Mouse (Mus musculus) cerebellum, adult 9-10 months (tissue): ENCODE measurements around the gene Ubr4.

Source experiments
- DNase-seq: peaks from one replicate; pipeline ENCODE4 v3.0.0; 2022

Ubr4 gene

GRCm38 (mm10) chr4:139351931-139352711 lies at the start of gene Ubr4, which contains the start of the genes Mrto4 and Emc1:
Gene Ubr4 (plus strand): TSS chr4:139352609.
Gene Mrto4 (minus strand): TSS chr4:139352576.
Gene Emc1 (plus strand): TSS chr4:139352587.
- DNase-seq: peak; percentile 81

- DNase-seq: no peak
Observed at GRCm38 (mm10) chr4:139305521-139305920, 46.9 kb upstream of the Ubr4 start.

DNA sequence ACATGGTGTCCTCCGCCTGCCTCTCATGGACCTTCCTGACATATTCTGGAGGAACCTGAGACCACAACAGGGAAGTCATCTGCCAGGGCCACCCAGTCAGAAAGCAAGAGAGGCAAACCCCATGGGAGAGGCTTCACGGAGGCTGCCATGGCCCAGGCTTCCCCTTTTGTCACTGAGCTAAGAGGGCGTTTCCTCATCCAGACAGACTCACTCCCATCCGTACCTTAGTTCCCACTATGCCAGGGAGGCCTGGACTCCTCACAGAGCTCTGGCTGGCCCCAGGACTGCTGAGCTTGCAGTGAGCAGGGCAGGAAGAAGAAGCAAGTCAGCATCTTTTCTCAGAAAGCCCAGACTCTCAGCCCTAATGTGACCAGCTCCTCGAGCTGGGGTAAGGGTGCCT lies 44.5 kb upstream of the Ubr4 start:
- DNase-seq: no peak

DNA sequence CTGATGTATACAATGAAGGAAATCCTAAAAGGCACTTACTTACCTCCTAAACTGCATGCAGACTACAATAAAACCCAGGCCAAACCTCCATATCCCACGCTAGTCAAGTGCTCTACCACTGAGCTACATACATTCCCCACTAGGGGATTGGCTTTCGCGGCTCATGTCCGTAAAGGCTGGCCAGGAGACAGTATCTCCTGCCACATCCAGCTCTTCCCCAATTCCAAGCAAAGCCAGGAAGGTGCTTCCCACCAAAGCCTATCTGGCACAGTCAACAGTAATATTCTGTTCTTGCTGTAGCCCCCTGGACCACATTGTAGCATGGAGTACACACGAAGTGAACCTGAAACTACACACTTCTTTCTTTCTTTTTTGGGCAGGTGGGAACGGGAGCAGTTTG lies 42.8 kb upstream of the Ubr4 start:
- no peak for DNase-seq

DNA sequence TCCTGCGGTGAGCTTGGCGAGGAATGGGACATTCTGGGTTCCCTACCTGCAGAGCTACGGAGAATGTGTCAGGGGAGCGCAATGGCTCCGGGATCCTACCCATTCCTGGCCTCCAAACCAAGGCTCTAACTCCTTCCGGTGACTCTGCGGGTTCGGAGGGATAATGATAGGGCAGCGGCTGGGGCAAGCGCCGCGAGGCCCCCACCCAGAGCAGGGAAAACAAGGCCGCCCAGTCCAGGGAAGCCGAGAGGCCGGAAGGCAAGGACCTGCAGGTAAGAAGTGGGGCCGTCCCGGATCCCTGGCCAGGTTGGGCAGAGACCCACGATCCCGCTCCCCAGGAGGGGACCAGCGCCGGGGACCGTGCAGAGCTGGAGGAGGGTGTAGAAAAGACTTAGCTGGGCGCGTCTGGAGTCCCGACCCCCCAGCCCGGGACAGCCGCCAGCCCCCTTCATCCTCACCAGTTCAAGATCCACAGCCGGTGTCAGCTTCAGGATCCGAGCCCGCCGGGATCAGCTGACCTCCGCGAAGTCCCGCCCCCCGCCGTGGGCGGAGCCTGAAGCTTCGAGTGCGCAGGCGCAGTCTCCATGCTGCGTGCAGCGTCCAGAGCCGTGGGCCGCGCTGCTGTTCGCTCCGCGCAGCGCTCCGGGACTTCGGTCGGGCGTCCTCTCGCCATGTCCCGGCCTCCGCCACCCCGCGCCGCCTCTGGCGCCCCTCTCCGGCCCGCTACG lies 42.1 kb upstream of the Ubr4 start, which contains the start of the genes Pqlc2 and Akr7a5:
Gene Pqlc2 (minus strand): TSS at position 538 of the 728 bp plus-strand sequence.
Gene Akr7a5 (plus strand): TSS at position 574 of the 728 bp plus-strand sequence.
- peak; percentile 98 for DNase-seq

GRCm38 (mm10) chr4:139310899-139311701 lies 41.3 kb upstream of the Ubr4 start:
- DNase-seq: peak; percentile 36

GRCm38 (mm10) chr4:139311707-139312106 lies 40.7 kb upstream of the Ubr4 start:
- DNase-seq: no peak

DNA sequence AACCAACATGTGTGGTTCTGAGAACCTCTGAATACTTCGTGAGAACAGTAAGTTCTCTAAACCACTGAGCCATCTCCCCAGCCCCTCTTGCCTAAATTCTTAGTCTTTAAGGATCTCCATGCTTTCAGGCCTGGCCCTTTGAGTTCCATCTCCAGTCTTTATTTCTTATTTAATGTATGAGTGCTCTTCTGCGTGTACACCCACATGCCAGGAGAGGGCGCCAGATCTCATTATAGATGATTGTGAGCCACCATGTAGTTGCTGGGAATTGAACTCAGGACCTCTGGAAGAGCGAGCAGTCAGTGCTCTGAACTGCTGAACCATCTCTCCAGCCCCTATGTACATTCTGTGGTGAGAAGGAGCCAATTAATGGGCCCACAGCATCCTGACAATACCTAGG lies 39.8 kb upstream of the Ubr4 start:
- peak; percentile 46 for DNase-seq

DNA sequence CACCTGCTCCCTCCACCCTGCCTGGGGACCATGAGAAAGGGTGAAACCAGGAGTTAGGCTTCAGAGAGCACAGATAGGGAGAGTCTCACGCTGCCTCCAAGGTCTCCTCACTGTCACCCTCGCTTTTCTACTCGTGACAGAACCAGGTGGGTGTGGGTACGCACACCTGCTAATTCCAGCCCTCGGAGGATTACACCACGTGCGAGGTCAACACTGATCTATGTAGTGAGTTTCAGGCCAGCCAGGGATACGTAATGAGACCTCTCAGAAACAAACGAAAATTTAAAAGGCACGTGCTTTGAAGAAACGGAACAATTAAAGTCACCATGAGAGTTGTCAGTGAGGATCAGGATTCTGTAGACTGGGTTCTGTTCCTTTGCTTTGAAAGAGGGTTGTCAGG lies 34.0 kb upstream of the Ubr4 start:
- no peak for DNase-seq

DNA sequence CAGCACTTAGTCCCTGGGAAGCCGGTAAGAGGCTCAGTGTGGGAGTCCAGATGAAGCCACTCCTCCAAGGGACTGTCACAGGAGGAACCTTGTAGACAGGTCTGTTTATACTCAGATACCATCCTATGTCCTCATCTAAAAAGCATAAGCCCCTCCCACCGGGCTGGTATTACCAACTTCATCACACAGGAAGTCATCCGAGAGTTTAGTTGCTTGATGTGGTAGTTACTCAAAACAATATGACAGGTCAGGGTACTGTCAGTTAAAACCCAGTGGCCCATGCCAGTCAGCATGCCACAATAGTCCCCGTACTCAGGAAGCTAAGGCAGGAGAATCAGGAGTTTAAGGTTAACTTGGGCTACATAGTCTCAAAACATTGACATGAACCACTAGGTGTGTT lies 32.7 kb upstream of the Ubr4 start:
- DNase-seq: no peak

- DNase-seq: no peak
Observed at GRCm38 (mm10) chr4:139330605-139331004, 21.8 kb upstream of the Ubr4 start.

DNA sequence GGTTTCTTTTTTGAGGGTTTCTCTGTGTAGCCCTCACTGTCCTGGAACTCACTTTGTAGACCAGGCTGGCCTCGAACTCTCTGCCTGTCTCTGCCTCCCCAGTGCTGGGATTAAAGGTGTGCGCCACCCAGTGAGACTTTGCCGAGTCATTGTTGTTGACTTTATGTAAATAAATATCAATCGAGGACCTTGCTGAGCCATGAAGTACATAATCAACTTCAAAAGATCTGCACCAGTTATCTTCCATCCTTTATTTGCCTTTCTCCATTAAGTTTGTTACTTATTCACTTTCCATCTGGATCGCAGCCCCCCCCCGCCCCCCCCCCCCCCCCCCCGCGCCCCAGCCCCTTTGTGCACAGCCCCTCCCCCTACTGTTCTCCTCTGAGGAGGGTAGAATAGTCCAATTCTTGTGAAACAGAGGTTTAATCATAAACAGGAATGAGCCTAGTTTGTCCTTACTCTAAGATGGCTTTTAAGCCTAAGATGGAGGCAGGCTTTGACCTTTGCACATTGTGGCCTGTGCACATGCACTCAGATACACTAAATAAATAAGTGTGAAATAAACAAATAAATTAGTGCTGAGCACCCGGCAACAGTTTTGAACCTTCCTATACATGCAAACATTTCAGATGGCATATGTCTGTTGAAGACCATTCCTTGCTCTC lies 17.6 kb upstream of the Ubr4 start:
- DNase-seq: no peak

DNA sequence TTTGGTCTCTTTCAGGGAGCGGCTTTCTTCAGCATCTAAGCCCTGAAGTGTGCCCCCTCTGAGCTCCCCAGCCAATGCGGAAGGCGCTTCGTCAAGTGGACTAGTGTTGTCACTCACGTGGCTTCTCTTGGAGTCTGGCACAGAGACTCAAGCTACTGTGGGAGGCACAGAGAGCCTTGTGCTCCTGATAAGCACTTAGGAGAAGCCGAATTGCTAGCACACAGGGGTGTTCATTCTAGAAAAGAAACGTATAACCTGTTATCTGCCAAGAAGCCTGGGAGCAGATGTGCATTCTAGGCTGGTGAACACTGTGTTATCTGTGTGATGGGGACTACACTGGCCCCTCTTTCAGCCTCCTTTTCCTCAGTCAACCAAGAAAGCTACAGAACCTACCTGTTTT lies 16.9 kb upstream of the Ubr4 start:
- DNase-seq: no peak

DNA sequence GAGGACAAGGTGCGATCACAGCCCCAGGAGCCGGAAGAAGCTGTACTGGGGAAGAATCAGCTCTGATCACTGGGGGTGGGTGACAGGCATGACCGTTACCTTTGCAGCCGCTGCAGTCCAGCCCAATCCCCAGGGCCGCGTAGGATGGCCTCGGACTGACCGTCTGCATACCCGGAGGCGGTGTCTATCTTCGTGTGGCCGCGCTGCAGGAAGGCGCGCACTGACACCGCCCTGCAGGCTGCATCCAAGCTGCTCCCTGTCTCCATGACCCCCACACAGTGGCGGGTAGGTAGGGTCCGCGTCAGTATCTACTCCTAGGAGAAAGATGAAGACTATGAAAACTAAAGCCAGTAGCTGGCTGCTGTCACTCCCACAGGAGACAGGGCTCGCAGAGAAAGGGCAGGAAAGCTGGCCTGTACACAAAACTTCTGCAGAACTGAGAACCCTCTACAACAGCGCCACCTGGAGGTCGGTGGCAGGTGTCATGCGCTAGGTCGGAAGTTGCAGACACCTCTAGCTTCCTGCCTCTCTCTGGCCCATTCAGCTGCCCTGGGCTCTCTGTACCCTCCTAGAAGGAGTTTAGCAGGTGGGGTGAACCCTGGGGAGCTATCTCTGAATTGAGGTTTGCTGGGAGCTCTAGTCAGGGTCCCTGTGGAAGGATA lies 15.5 kb upstream of the Ubr4 start:
- DNase-seq: peak; percentile 60

- no peak for DNase-seq
Observed at GRCm38 (mm10) chr4:139338145-139338544, 14.3 kb upstream of the Ubr4 start.

- no peak for DNase-seq
Observed at GRCm38 (mm10) chr4:139340835-139341234, 11.6 kb upstream of the Ubr4 start.

- no peak for DNase-seq
Observed at GRCm38 (mm10) chr4:139341556-139342233, 10.7 kb upstream of the Ubr4 start.

DNA sequence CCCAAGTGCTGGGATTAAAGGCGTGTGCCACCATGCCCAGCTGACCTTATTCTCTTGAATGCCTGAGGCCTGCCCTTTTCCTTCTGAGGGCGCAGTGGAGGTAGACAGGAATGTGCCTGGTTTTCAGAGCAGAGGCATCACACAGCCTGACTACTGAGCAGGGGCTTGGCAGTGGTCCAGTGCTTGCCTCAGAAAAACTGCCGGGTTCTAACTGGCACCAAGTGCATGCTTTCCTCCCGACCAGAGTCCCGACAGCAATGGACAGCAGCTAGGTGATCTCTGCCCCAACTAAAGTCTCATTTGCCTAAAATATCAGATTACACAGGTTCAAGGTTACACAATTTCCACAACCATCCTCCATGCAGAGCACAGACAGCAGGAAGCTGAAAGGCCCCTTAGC lies 8.7 kb upstream of the Ubr4 start:
- DNase-seq: no peak

DNA sequence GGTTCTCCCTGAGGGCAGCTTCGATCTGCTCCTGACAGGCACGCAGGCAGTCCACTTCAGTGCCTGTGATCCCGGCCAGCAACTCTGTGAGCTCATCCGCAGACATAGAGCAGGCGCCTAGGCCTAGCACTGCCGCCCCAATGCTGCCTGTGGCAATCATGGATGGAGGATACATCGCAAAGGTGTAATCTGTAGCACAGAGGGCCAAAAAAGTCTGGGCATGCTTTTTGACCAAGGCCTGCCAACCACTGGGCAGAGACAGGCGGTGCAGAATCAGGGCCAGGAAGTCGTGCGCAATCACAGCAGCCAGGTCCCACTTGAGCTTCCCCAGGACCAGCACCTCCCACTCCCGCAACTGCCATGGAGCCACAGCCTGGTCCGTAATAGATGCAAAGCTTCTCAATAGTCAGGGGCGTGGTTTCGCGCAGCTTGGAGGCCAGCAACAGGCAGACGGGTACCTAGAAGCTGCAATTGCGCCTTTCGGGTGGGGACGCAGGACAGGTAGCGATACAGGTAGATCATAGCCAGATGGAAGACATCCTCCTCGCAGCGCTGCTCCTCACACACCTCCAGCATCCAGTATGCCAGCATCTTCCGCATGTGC lies 6.9 kb upstream of the Ubr4 start:
- DNase-seq: no peak

GRCm38 (mm10) chr4:139352832-139353231 lies 423 bp downstream of the Ubr4 start:
- DNase-seq: no peak

GRCm38 (mm10) chr4:139357211-139357610 lies 4.8 kb downstream of the Ubr4 start:
- no peak for DNase-seq
